Mouse (Mus musculus) regulatory T cell (primary cell): ENCODE results near the gene Gnb1l.

Experiments
- in situ Hi-C: fragments of 300-600 bp; cut with MboI, MseI; formaldehyde crosslinking; loops from one replicate; pipeline ENCODE4 v1.15.1; 2025; ENCODE audit warnings: high pct_unique_total_duplicates

Gnb1l gene

DNA sequence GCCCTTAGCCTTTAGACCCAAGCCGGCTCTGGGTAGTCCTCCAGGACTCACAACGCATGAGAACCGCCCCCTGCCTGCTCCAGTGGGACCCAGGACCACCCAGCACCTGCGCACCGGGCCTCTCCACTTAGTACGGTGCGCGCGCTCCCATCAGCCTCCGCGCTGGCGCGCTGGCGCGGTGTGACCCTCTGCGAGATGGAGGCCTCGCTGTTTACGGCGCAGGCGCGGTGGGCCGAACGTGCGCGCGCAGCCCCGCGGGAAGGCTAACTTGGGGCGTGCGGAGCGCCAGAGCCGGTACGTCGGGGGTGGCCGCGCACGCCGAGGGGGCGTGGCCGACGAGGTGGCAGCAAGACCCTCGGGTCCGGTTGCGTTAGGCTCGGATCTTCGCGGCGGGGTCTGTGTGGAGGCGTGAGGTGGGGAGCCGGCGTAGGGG, at the start of gene Gnb1l, which contains the start of gene Rtl10:
Gene Gnb1l, plus strand, starts transcription at position 156 of the 433 bp plus-strand sequence.
Gene Rtl10, plus strand, starts transcription at position 344 of the 433 bp plus-strand sequence.
- in situ Hi-C loops, result no loop called here

DNA sequence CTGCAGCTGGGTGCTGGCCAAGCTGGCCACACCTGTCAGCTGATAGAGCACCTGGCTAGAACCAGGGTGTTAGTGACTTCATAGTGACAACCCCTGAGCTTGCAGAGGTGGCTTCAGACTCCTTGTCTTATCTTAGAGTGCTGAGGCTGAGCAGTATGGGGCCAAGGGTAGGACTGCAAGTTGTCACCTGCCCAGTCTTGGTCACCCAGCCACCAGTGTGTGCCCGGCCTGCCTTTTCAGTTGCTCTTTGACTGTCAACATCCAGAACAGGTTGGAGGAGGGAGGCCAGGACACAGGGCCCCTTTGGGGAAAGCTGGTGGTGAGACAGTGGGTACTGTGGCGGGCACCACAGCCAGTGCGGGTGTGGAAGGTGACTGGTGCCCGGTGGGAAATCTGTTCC, 49.5 kb upstream of the Gnb1l start:
- in situ Hi-C loops, result loop anchor here (5.0 kb wide), 1 partner anchor 173 kb away; the partner anchor contains the start of gene Gp1bb

DNA sequence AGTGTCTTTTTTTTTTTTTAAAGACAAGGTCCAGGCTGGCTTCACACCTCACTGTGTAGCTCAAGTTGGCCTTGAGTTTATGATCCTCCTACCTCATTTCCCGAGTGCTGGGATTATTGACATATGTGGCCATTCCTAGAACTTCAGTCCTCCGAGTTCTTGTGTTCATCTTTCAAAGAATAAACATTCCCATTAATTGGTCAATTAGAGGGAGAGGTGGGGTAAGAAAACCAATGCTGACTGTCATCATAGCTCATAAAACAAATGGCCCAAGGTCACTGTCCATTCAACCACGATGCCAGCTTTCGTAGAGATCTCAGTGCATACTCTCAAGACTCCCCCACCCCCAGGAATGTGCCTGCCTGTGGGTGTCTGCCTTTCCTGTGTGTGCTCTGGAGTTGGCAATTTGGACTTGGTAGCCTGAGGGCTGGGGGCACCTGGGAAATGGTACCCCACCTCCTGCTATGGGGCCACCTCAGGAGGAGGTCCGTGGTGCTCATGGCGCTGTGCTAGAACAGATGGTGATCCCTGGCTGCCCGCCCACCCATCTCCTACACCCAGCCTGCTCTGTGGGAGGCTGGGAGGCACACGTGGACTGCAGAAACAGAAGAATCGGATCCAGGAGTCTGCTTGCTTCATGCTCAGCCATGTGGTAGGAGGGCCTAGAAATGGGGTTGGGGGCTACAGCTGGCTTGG, 46.9 kb upstream of the Gnb1l start:
- in situ Hi-C loops, result no loop called here

DNA sequence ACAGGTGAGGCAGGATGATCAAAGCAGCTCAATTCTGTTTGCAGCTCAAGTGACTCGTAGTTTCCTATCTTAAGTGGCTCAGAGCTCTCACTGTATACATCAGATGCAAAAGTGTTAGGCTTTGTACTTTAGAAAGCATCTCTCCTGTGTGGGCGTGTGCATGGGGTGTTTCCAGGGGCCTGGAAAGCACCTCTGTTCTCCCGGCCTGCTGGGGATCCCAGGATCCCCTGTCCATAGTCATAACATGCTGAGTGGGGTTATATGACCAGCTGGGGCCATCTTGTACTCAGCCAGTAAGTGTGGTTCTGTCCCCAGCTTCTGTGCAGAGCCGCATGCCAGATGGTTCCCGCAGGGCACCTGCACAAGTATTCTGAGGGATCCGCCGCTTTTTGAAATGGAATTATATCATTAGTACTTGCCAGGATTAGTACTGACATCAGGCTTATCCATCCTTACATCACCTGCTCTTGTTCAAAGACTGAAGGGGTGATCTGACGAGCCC, 46.1 kb upstream of the Gnb1l start:
- in situ Hi-C loops, result no loop called here

DNA sequence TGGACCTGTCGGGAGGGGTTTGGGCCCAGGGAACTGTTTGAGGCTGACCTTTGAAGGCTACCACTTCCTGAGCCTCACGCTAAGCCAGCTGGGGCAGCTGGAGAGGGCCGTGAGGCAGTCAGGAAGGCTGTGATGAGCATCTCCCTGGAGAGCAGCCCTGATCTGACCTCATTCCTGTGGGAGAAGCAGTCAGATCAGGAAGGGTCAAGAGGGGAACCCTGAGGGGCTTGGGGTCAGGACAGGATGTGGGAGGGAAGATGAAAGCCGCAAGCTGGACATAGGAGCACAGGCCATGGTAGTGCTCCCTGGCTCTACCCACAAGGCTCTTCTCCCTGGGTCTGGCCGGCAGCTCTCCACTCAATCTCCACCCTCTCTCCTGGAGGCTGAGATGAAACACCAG, 44.7 kb upstream of the Gnb1l start:
- in situ Hi-C loops, result no loop called here

DNA sequence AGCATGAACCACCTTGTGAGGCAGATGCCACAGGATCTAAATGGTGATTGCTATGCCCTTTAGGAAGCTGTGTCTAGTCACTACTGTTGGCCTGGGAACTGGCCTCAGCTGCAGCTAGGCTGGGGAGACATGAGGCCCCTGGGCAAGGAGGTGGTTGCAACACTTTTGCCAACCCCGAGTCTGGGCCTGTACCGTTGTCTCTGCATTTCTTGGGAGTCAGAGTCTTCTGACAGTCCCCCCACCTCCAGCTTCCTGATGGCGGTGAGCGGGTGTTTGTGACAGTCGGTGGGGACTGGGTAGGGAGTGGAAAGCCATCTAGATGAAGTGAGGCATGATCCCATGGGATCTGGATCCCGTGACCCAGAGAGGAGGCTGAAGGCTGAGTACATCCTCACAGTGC, 43.1 kb upstream of the Gnb1l start:
- in situ Hi-C loops, result no loop called here

DNA sequence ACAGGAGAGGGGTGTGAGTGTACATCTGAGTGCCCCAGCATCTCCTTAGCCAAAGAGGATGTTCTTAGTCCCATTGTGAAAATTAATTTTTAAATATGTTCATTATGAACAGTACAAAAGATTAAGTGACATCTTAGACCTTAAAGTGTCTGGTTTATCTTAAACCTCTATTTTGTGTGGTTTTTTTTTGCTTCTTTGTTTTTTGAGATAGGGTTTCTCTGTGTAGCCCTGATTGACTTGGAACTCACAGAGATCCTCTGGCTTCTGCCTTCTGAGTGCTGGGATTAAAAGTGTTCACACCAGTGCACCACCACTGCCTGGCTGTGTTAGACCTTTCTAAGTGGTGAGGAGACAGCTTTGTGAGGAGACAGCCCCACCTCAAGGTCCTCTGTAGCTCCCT, 39.9 kb upstream of the Gnb1l start:
- in situ Hi-C loops, result no loop called here

DNA sequence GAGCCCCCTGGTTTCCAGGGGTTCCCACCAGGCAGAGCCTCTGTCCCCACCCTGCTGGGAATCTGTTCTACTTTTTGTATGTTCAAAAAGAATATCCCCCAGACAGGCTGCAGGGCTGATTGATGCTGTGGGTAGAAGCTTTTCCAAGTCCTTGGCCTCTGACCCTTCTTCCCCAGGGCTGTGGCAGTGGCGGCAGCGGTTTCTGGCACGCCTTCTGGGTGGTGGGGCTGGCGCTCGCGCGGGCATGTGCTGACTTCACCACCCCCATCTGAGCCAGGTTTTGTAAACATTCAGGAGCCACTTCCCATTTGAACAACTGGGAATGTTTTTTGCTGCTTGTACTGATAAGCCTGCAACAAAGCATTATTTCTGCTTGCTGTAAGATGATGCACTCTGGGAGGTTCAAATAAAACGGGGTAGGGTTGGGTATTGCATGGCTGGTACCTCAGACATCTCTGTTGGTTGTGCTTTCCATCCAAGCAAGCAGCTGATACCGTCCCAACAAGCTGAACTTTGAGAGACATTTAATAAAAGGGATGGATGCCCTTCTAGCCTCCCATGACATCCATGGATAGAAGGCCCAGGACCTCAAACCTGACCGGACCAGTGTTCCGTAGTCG, 39.1 kb upstream of the Gnb1l start:
- in situ Hi-C loops, result no loop called here

DNA sequence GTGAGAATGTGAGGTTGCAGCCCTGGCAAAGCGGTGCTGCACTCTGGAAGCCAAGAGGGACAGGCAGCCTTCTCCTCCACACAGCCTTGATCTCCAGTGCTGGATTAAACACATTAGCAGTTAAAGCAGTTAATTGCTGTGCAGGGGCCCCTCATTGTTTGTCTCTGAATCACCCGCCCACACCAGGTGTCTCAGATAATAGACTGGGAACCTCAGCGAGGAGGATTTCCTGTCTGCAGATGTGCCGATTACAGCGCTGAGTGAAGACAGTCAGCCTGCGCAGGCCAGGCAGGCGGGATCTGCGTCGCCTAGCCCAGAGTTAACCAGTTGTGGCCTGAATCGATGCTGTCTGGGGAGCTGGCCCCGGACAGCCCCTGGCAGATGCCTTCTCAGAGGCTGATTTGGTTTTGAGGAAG, 38.5 kb upstream of the Gnb1l start:
- in situ Hi-C loops, result no loop called here

DNA sequence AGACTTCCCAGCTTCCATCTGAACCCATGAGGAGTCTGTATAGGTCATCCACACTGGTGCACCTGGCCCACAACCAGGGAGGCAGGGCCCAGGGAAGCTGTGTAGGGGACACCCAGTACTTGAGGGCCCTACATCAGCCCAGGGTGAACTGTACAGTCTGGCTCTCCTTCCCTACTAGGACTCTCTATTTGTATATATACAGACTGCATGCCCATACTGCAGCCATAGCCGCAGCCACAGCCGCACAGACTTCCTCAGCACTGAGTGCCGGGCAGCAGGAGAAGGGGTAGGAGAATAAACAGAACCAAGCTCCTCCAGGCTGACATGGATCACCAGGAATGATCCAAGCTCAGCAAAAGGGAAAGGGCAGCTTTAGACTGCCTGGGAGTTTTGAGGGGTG, 37.7 kb upstream of the Gnb1l start:
- in situ Hi-C loops, result no loop called here

DNA sequence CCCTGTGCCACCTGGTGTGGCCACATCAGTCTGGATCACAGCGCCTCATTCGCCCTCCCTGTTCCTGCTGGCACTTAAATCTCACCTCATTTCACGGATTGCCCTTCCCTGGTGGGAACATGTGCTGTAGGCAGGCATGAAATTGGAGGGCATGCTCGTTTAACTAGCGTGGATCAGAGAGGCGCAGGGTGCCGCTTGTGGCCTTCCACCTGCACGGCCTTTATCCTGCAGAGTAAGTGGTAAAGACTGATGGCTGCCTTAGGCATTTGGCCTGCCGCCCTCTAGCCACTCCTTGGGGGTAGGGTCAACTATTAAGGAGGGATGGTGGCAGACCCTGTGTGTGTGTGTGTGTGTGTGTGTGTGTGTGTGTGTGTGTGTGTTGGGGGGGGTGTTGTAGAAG, 36.5 kb upstream of the Gnb1l start:
- in situ Hi-C loops, result no loop called here

DNA sequence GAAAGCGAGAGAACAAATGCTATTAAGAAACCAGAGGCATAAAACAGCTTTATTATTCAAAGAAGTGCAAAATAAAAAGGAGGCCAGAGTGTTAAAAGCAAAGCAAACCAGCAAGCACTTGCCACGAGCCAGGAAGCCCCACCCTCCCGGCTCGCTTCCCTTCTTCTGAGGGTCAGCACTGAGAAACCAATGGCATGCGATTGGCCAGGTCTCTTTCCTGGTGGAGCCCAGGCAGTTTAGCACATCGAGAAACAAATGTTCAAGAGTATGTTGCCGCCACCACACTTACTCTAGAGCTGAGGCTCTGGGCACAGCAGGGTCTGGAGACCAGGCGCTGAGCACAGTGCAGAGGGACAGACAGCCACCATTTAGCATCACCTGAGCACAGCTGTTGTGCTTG, 35.9 kb upstream of the Gnb1l start:
- in situ Hi-C loops, result no loop called here

DNA sequence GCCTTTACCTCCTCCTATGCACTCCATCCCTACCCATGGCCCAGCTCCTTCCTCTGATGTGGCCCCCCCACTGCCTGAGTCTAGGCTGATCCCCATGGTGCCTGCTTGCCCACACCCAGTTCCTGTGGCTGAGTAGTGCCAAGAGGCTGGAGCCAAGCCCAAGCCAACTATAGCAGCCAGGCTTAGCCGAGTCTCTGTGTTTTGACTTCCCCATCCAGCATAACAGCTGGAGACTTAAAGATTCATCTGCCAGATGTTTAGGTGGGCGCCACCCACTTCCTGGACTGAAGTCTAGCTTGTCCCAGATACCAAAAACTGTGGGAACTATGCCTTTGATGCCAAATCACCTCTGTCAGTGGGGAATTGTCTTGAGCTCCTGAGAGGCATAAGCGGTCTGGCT, 34.2 kb upstream of the Gnb1l start:
- in situ Hi-C loops, result no loop called here

DNA sequence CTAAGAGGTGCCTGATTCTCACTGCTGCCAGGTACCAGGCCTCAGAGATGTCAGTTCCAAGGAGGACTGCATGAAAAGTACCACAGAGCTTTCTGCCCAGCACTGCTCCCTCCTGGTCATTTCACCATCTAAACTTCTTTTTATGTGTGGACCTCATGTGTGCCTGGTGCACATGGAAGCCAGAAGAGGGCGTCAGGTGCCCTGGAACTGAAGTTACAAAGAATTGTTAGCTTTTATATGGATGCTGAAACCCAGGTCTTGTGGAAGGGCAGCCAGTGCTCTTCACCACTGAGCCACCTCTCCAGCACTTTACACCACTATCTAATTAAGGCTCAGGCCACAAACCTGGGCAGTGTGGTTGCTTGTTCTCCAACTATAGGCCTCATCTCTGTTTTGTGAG, 27.7 kb upstream of the Gnb1l start:
- in situ Hi-C loops, result no loop called here

DNA sequence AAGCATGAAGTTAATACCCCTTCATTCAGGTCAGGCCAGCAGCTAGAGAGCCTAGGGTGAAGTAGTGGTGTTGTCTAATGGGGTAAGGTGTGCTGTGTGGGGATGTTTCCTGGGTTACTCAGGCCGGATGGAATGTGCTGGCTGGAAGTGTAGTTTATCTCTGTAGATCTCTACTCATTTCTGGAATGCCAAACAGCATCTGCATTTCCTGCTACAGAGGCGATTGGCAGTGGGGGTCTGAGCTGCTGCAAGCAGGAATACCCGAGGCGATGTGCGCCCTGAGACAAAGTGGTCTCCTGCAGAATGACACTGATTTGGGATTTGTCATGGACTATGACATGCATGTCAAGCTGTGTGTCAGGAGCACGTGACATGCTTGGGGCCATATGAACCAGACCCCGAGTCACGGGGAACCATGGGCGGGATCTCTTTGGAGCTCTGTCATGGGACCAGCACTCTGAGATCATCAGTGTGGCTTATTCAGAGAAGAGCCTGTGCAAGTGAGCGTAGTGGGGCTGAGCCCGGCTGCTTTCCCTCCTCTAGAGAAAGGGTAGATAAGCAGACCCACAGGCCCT, 27.0 kb upstream of the Gnb1l start:
- in situ Hi-C loops, result no loop called here

DNA sequence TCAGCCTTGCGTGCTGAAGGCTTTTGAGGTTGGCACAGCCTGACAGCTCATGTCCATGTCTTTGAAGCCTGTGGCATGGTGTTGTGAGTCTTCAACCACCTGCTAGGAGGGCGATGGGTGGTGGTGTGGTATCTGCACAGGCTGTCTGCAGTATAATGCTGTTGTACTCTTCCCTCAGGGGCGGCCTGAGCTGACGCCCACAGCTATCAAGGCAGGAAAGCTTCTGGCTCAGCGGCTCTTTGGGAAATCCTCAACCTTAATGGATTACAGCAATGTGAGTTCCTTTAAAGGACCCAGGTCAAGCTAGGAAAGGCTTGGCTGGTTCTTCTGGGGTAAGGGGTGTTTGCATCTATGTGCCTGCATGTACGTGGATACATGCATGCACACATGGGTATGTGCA, 26.5 kb upstream of the Gnb1l start:
- in situ Hi-C loops, result no loop called here

DNA sequence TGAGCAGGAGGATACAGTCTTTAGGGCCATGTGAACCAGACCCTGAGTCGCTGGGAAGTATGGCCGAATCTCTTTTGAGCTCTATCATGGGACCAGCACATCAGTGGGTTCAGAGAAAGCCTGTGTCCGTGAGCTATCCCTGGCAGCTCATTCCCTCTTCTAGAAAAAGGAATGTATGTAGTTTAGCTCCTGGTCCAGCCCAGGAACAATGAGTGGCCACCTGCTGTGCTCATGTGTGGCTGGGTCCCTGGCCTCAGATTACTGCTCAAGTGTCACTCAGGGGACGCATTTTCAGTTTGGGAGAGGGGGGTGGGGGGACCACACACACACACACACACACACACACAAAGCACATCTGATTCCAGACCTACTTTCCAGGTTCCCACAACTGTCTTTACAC, 26.1 kb upstream of the Gnb1l start:
- in situ Hi-C loops, result no loop called here

DNA sequence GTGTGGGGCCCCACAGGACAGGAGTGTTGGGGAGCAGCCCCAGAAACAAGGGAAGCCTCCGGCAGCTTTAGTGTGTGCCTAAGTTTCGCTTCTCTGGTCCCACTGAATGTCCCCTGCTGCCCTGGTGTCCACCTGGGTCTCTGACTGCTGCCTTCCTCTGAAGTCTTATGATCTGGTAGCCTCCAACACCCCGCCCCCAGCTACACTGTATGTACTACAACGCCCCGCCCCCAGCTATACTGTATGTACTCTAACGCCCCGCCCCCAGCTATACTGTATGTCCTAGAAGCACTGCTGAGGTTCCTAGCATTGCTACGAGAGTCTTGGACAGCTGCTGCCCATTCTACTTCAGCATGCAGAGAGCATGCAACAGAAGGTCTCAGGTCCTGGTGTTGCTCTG, 25.5 kb upstream of the Gnb1l start:
- in situ Hi-C loops, result no loop called here

DNA sequence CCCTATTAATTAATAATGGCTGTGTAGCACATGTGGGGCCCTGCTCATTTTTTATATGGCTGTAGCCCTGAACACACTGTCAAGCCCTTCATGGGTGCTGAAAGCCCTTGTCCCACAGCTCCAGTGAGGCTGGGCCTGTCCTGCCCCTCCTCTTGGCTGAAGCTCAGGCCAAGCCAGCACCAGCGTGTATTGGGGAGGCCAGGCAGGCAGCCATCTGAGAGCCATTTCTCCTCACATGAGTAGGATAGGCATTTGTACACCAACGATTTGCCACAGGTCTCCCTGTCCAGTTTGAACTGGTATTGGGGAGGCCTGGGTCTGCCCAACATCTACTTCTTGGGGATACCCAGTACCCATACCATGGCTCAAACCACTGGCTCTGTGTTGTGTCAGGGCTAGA, 24.5 kb upstream of the Gnb1l start:
- in situ Hi-C loops, result no loop called here

DNA sequence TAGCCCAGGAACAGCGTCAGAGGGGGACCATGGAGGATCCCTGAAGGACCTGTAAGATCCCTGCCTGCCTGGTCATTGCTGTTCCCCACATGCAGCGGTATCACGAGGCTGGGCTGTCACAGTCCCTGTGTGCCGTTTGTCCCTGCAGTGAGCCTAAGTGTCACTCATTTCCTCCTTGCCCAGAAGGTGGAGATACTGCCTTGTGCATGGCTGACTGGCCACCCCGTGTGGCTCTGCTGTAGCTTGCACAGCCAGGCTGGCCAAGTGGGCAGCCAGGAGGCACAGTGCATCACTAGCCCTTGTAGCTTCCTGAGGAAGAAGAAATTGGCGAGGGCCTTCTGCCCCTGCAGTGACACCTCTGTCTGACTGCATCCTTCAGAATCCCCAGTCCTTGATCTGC, 20.5 kb upstream of the Gnb1l start:
- in situ Hi-C loops, result no loop called here

DNA sequence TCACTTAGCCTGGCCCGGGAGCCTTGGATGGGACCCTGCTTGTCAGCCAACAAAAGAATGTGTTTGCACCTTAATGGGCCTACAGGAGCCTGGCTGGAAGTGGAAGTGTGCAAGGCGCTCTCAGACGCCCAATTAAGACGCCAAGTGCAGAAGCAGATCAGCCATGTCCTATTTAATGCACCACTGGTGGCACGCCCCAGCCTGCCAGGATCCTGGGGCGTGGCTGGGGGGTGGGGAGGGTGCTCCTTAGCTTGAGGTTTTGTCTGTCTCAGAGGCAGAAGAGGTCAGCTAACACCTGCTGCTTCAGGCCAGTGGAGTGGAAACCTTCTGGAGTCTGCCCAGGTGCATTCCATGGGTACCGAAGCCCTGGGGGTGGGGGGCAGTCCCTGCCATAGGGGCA, 18.8 kb upstream of the Gnb1l start:
- in situ Hi-C loops, result no loop called here

DNA sequence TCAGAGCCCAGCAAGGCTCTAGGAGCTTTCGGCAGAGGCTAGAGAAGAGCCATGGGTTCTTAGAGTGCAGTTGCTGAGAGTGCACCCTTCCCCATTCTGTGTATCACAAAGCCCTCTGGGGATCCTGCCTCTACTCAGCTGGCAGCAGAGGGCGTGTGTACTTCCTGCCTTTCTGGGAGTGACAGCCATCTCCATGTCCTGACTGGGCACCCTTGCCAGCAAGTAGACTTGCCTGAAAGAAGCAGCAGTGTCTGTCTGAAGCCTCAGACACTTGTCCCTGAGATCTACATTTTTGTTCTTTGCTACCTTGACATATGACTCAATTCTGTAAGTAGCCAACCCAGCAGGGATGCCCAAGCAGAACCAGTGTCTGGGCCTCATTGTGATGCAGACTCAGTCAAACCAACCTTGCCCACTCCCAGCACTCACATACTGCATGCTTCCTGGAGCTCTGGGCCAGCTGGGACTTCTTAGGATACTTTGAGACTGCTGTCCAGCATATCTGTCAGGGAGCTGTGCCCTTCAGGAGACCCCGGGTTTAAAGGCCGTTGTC, 17.5 kb upstream of the Gnb1l start:
- in situ Hi-C loops, result no loop called here

DNA sequence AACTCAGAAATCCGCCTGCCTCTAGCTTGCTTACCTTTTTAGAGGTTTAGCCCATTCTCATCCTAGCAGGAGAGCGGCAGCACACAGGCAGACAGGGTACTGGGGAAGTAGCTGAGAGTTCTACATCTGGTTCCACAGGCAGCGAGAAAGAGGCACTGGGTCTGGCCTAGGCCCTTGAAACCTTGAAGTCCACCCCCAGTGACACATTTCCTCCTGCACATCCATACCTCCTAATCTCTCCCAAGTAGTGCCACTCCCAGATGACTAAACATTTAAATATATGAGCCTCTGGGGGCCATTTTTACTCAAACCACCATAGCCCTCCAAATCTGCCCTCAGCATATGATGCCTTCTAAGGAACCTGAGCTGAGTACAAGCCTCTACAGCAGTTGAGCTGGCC, 16.1 kb upstream of the Gnb1l start:
- in situ Hi-C loops, result no loop called here
